Mouse (Mus musculus): ENCODE results near the gene Dock1.

Gene Dock1

GRCm38 (mm10) chr7:135158381-135158780 is 487.9 kb downstream of the Dock1 start:
- no peak for DNase-seq (ENCODE audit: low spot score)

- no peak for DNase-seq (ENCODE audit: low spot score)
These were observed 489.2 kb downstream of the Dock1 start for GRCm38 (mm10) chr7:135159606-135160005.

GRCm38 (mm10) chr7:135165155-135165554 is 494.7 kb downstream of the Dock1 start:
- peak; percentile 35 for DNase-seq (ENCODE audit: low spot score)

- DNase-seq (ENCODE audit: low spot score) = no peak
These were observed 499.5 kb downstream of the Dock1 start for GRCm38 (mm10) chr7:135169936-135170335.

- no peak for DNase-seq (ENCODE audit: low spot score)
These were observed 501.8 kb downstream of the Dock1 start for GRCm38 (mm10) chr7:135172219-135172618.

- DNase-seq (ENCODE audit: low spot score) = no peak
These were observed 523.7 kb downstream of the Dock1 start for GRCm38 (mm10) chr7:135194190-135194589.

- DNase-seq (ENCODE audit: low spot score) = no peak
These were observed 525.2 kb downstream of the Dock1 start for GRCm38 (mm10) chr7:135195631-135196030.

- no peak for DNase-seq (ENCODE audit: low spot score)
These were observed 526.4 kb downstream of the Dock1 start for GRCm38 (mm10) chr7:135196828-135197227.

GRCm38 (mm10) chr7:135203920-135204319 is 533.5 kb downstream of the Dock1 start:
- no peak for DNase-seq (ENCODE audit: low spot score)

GRCm38 (mm10) chr7:135205111-135205510 is 534.7 kb downstream of the Dock1 start:
- DNase-seq (ENCODE audit: low spot score) = no peak

GRCm38 (mm10) chr7:135208947-135209567 is 538.6 kb downstream of the Dock1 start:
- no peak for DNase-seq (ENCODE audit: low spot score)

- DNase-seq (ENCODE audit: low spot score) = no peak
These were observed 539.8 kb downstream of the Dock1 start for GRCm38 (mm10) chr7:135210296-135210695.

- DNase-seq (ENCODE audit: low spot score) = no peak
These were observed 540.4 kb downstream of the Dock1 start for GRCm38 (mm10) chr7:135210831-135211230.

GRCm38 (mm10) chr7:135212505-135212904 is 542.1 kb downstream of the Dock1 start:
- peak; percentile 22 for DNase-seq (ENCODE audit: low spot score)

- no peak for DNase-seq (ENCODE audit: low spot score)
These were observed 551.0 kb downstream of the Dock1 start for GRCm38 (mm10) chr7:135221475-135221874.

Data from ovary, postnatal 36 days (tissue).